Mouse (Mus musculus) liver, embryonic 14.5 days (tissue): ENCODE data around the gene Acsbg1. TPM values are rescaled to one million over a fixed set of nuclear protein-coding genes. Genes with fewer than 3 reads are reported as not detected.

ENCODE experiments used
- ATAC-seq: fragments of 200-750 bp; cut with Nextera tagmentation; 2 replicates; pipeline ENCODE4 v1.8.0; 2017; ENCODE audit warnings: moderate number of reproducible peaks, mild to moderate bottlenecking, moderate library complexity; ENCODE audit not compliant: insufficient read depth
- DNase-seq, 3 experiments: peaks; one replicate each; pipeline ENCODE4 v3.0.0-alpha.2; 2012 to 2013; ENCODE audit warnings: low read depth in 3 of 3, low spot score in 3 of 3
- H3K27ac ChIP-seq: fragments of 300-500 bp; sonication (generic); 2 replicates; pipeline ENCODE4 v1.5.1; 2014; ENCODE audit warnings: moderate library complexity, mild to moderate bottlenecking, control low read depth, inconsistent platforms
- H3K27me3 ChIP-seq: fragments of 300-500 bp; sonication (generic); 2 replicates; pipeline ENCODE4 v1.6.1; 2014; ENCODE audit warnings: mild to moderate bottlenecking, low read length, moderate library complexity; ENCODE audit not compliant: control insufficient read depth, insufficient read depth
- H3K36me3 ChIP-seq: fragments of 300-500 bp; sonication (generic); replicated peaks from 2 replicates; pipeline ENCODE4 v1.6.1; 2014; ENCODE audit warnings: low read depth; ENCODE audit not compliant: control insufficient read depth, insufficient read depth
- H3K4me1 ChIP-seq, 2 experiments: fragments of 200-500 bp in 1 of 2; fragments of 300-500 bp in 1 of 2; sonication (generic) in 1 of 2; replicated peaks; 2 replicates each; pipeline ENCODE4 v1.6.1; 2012 to 2014; ENCODE audit warnings: antibody characterized with exemption in 1 of 2, inconsistent platforms in 1 of 2, low read length in 1 of 2; ENCODE audit not compliant: control insufficient read depth in 2 of 2, insufficient read depth in 2 of 2
- H3K4me2 ChIP-seq: fragments of 300-500 bp; sonication (generic); 2 replicates; pipeline ENCODE4 v1.6.1; 2014; ENCODE audit warnings: low read depth, mild to moderate bottlenecking, control low read depth, moderate library complexity
- H3K4me3 ChIP-seq, 2 experiments: fragments of 200-500 bp in 1 of 2; fragments of 300-500 bp in 1 of 2; sonication (generic) in 1 of 2; 2 replicates each; pipeline ENCODE4 v1.5.1; 2012 to 2014; ENCODE audit warnings: low read depth in 2 of 2, low read length in 2 of 2, mild to moderate bottlenecking in 2 of 2, control low read depth in 1 of 2, inconsistent platforms in 1 of 2, moderate library complexity in 1 of 2; ENCODE audit not compliant: insufficient read depth in 1 of 2
- H3K9ac ChIP-seq: fragments of 300-500 bp; sonication (generic); replicated peaks from 2 replicates; pipeline ENCODE4 v1.6.1; 2014; ENCODE audit warnings: mild to moderate bottlenecking, control low read depth, moderate library complexity
- H3K9me3 ChIP-seq: fragments of 300-500 bp; sonication (generic); 2 replicates; pipeline ENCODE4 v1.6.1; 2016; ENCODE audit warnings: low read length, mixed read lengths; ENCODE audit not compliant: control insufficient read depth
- CTCF ChIP-seq: IDR thresholded peaks from 2 replicates; pipeline ENCODE4 v1.5.1; 2016; ENCODE audit warnings: antibody characterized with exemption, low read depth, control low read depth
- EP300 ChIP-seq: IDR thresholded peaks from 2 replicates; pipeline ENCODE4 v1.6.1; 2016; ENCODE audit warnings: antibody characterized with exemption, low read depth
- WGBS: fragments of 180-500 bp; shearing (Covaris S2); extraction: QIAGEN DNeasy Blood & Tissue Kit; methylation state at CpG from one replicate; pipeline ENCODE4 v1.1.7; 2014; ENCODE audit not compliant: insufficient replicate concordance; 5-methylcytosine and 5-hydroxymethylcytosine counted together
- polyA plus RNA-seq, 2 experiments: library from polyadenylated mRNA; depleted of rRNA in 1 of 2; stranded (reverse) in 1 of 2; unstranded in 1 of 2; fragments of >200 nt; fragmentation: Nextera tagmentation in 1 of 2; extraction: Ambion mirVana in 1 of 2; gene quantifications; 2 replicates each; pipeline versions ENCODE4 v1.2.1 to v1.2.3; 2012 to 2014

Acsbg1 gene
- polyA plus RNA-seq, 2 experiments: 0.04 to 0.13 TPM

GRCm38 (mm10) chr9:54658773-54659172, 2.9 kb downstream of the Acsbg1 start:
- H3K27ac ChIP-seq: no peak overlapping the region
- ATAC-seq: no peak
- no peak overlapping the region for H3K9ac ChIP-seq
- TF ChIP-seq EP300 (no peak), CTCF (no peak)
- WGBS: 58% methylated on average over 6 of the region's 6 CpGs
- no peak overlapping the region for H3K4me3 ChIP-seq
- no peak overlapping the region for H3K4me2 ChIP-seq
- H3K4me1 ChIP-seq: no peaks in the 10 kb centered on the region
- H3K27me3 ChIP-seq: no peaks in the 10 kb centered on the region
- H3K9me3 ChIP-seq: no peaks in the 10 kb centered on the region
- H3K36me3 ChIP-seq: no peaks in the 10 kb centered on the region
- DNase-seq: no peak

- no peak overlapping the region for H3K9ac ChIP-seq
- no peak overlapping the region for H3K27ac ChIP-seq
- H3K27me3 ChIP-seq: no peaks in the 10 kb centered on the region
- H3K36me3 ChIP-seq: no peaks in the 10 kb centered on the region
- H3K4me3 ChIP-seq: no peak overlapping the region
- no peaks in the 10 kb centered on the region for H3K4me1 ChIP-seq
- ATAC-seq (no peak), DNase-seq (no peak)
- H3K9me3 ChIP-seq: no peaks in the 10 kb centered on the region
- WGBS: 66% methylated on average over 6 of the region's 6 CpGs
- no peak overlapping the region for H3K4me2 ChIP-seq
- TF ChIP-seq EP300 (no peak), CTCF (no peak)
These were observed 5.3 kb downstream of the Acsbg1 start for GRCm38 (mm10) chr9:54656402-54656801.

GRCm38 (mm10) chr9:54655846-54656245, 5.8 kb downstream of the Acsbg1 start:
- Histone ChIP-seq H3K9me3 (no peaks in the 10 kb centered on the region), H3K27ac (no peak overlapping the region), H3K36me3 (no peaks in the 10 kb centered on the region), H3K27me3 (no peaks in the 10 kb centered on the region), H3K4me2 (no peak overlapping the region), H3K4me3 (no peak overlapping the region), H3K4me1 (no peaks in the 10 kb centered on the region), H3K9ac (no peak overlapping the region)
- TF ChIP-seq EP300 (no peak), CTCF (no peak)
- WGBS: 41% methylated on average over 2 of the region's 2 CpGs
- ATAC-seq (no peak), DNase-seq (no peak)

GRCm38 (mm10) chr9:54652778-54653177, 8.9 kb downstream of the Acsbg1 start:
- no peak for DNase-seq
- no peaks in the 10 kb centered on the region for H3K36me3 ChIP-seq
- no peaks in the 10 kb centered on the region for H3K9me3 ChIP-seq
- 50% methylated on average over 2 of the region's 2 CpGs for WGBS
- H3K27me3 ChIP-seq: no peaks in the 10 kb centered on the region
- no peak for ATAC-seq
- no peak overlapping the region for H3K9ac ChIP-seq
- TF ChIP-seq CTCF: no peak
- TF ChIP-seq EP300: no peak
- H3K4me3 ChIP-seq: no peak overlapping the region
- H3K4me1 ChIP-seq: no peaks in the 10 kb centered on the region; a peak in 1 of 4 replicates
- no peak overlapping the region for H3K27ac ChIP-seq
- H3K4me2 ChIP-seq: no peak overlapping the region

- no peaks in the 10 kb centered on the region; a peak in 1 of 4 replicates for H3K4me1 ChIP-seq
- no peak overlapping the region for H3K4me2 ChIP-seq
- no peaks in the 10 kb centered on the region for H3K27me3 ChIP-seq
- DNase-seq (no peak), ATAC-seq (no peak)
- no peak overlapping the region for H3K4me3 ChIP-seq
- no peak overlapping the region for H3K9ac ChIP-seq
- no peaks in the 10 kb centered on the region for H3K36me3 ChIP-seq
- 51% methylated on average over 1 of the region's 1 CpGs for WGBS
- TF ChIP-seq EP300: no peak
- TF ChIP-seq CTCF: no peak
- no peaks in the 10 kb centered on the region for H3K9me3 ChIP-seq
- H3K27ac ChIP-seq: no peak overlapping the region
These were observed 12.3 kb downstream of the Acsbg1 start for GRCm38 (mm10) chr9:54649360-54649759.

- no peaks in the 10 kb centered on the region for H3K36me3 ChIP-seq
- H3K9ac ChIP-seq: no peak overlapping the region
- no peaks in the 10 kb centered on the region; a peak in 1 of 4 replicates for H3K4me1 ChIP-seq
- H3K4me3 ChIP-seq: no peak overlapping the region
- H3K9me3 ChIP-seq: no peaks in the 10 kb centered on the region
- ATAC-seq (no peak), DNase-seq (no peak)
- H3K27me3 ChIP-seq: no peaks in the 10 kb centered on the region
- H3K27ac ChIP-seq: no peak overlapping the region
- 29% methylated on average over 2 of the region's 2 CpGs for WGBS
- no peak overlapping the region for H3K4me2 ChIP-seq
- TF ChIP-seq EP300 (no peak), CTCF (no peak)
These were observed 14.2 kb downstream of the Acsbg1 start for GRCm38 (mm10) chr9:54647456-54647855.
